Mouse (Mus musculus) right cerebral cortex, postnatal 36 days (tissue): ENCODE results near the gene B4galt5.

ENCODE experiments used
- DNase-seq, 2 experiments: peaks; one replicate each; pipeline ENCODE4 v3.0.0; 2022; ENCODE audit warnings: low spot score in 2 of 2, mixed read lengths in 1 of 2

Gene B4galt5

GRCm38 (mm10) chr2:167278751-167279526, 70.0 kb downstream of the B4galt5 start:
- no peak for DNase-seq

DNA sequence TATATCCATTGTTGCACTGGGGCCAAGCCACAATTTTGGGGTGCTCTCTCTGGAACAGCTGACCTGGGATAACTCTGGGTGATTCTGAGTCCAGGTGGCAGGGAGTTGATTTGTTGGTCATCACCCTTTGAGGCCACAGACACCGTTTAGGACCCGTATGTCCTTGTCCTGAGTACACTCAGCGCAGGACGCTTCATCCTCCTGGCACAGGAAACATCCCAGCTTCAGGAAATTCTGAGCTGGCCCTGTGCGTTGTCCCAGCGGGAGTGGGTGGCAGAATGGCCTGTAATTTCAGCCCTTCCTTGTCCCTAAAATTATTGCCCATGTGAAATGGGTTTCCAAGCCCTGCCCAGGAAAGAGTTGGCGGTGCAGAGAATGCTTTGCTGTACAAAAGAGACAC, 71.0 kb downstream of the B4galt5 start:
- no peak for DNase-seq

- DNase-seq = no peak
These were observed 72.0 kb downstream of the B4galt5 start for GRCm38 (mm10) chr2:167277026-167277425.

DNA sequence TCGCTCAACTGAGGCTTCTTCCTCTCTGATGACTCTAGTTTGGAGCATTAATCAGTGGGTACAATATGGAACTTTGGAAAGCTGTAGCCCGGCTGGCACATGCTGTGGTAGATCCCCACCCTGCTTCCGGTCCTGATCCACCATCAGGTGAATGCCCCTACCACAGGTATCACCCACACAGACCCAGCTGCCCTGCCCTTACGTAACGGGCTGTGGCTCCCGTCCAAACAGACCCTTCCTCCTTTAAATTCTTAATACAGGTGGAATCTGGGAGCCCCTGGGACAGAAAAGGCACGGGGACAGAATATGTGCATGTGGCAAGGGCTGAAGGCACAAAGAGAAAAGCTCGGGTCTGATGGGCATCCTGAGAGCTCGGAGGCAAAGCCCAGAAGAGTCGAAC, 73.1 kb downstream of the B4galt5 start:
- no peak for DNase-seq

DNA sequence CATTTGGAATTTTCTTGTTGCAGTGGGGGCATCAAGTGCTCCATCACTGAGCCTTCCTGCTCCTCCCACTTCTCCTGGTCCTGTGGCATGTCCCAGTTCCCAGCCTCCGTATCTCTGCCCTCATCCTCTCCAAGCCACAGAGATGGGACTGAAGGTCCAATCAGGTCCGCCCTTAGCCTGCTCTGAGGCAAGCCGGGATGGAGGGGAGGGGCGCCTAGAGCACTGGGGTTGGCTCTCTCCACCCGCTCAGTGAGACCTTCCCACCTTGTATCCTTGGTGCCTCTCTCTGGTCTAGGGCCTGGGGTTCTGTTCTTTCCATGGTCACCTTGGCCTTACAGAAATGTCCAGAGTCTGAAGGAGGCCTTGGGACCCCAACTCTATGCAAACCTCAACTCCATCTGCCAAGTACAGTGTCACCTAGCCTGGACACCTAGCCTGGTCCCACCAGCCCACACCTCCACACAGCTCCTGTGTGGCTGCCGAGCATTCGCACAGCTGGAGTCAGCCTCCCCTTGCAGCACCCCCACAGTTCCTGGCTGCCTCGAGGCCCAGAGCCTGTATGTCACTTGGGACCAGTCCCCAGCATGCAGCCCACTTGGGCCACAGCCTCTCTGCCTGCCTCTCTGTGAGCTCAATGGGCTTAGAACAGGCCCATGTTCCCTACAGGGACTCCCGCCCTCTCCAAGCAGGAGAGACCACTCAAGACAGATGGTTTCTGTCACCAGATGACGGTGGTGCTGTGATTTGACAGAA, 74.1 kb downstream of the B4galt5 start:
- DNase-seq = no peak

DNA sequence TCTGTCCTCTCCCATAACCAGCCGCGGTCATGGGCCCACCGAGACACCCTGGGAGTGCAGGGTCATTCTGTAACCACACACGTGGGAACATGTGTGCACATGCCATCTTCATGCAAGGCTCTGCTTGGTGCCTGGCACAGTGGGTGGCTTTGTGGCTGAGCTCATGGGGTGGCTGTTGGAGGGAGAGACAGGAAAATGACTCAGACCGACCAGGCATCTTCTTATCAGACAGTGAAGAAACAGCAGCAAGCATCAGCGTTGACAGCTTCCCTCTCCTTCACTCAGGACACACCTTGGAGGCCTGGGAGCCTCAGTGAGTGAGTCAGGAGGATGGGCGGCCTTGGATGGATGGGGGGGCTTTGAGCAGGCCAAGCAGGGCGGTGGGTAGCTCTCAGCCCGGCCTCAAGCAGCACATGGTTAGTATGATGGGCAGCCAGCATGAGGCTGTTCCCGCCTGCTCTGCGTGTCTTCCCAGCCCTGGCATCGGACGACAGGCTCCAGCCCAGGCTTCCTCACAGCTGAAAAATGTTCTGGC, 75.7 kb downstream of the B4galt5 start:
- no peak for DNase-seq

DNA sequence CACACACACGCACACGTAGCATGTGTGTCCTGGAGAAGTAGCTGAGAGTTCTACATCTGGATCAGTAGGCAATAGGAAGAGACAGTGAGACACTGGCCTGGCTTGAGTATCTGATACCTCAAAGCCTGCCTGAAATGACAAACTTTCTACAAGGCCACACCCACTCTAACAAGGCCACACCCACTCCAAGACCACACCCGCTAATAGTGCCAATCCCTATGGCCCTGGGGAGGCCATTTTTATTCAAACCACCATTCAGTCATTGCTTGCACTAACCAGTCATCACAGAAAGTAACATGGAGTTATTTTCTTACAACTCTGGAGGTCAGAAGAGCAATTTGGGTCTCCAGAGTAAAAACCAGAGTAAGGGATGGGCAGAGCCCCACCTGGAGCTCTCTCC, 76.3 kb downstream of the B4galt5 start:
- DNase-seq = no peak

- DNase-seq = no peak
These were observed 77.9 kb downstream of the B4galt5 start for GRCm38 (mm10) chr2:167271121-167271521.

DNA sequence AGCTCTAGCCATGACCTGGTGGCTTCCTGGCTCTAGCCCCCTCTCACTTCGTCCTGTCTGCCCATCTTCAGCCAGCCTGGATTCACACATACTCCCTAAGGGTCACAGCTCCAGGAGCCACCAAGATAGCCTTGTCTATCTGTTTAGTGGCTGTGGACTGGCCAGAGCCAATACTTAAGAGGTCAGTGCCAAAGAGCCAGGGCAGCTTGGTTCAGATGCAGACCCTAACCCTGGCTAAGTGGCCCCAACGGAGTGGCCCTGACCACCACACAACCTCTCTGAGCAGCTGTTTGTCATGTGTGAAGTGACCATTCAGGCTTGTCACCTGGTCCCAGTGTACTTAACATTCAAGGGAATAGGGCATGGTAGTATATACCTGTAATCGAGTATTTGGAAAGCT, 78.5 kb downstream of the B4galt5 start:
- no peak for DNase-seq

DNA sequence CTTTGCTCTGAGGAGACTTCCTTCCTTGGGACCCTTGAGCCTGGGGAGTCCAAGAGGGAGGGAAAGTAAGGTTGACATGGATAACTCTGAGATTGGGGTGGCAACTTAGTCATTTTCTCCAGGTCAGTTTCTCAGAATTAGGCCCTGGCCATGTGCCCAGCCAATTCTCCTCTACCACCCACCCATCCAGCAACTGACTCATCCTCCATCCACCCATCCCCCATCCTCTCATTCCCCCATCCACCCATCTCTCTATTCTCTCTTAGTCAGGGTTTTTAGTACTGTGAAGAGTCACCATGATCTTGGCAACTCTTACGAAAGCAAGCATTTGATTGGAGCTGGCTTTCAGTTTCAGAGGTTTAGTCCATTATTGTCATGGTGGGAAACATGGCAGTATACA, 80.3 kb downstream of the B4galt5 start:
- no peak for DNase-seq

DNA sequence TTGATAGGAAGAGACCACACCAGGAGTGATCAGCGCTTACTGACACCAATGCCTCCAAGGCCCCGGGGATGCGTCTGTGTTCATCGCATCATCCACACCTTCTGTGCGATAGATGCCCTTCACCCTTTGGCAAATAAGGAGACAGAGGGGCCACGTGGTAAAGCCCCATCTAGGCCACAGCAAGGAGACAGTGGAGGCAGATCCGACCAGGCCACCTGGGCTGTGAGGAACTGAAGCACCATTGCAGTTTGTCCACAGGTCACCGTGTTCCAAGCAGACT, 80.6 kb downstream of the B4galt5 start:
- no peak for DNase-seq

DNA sequence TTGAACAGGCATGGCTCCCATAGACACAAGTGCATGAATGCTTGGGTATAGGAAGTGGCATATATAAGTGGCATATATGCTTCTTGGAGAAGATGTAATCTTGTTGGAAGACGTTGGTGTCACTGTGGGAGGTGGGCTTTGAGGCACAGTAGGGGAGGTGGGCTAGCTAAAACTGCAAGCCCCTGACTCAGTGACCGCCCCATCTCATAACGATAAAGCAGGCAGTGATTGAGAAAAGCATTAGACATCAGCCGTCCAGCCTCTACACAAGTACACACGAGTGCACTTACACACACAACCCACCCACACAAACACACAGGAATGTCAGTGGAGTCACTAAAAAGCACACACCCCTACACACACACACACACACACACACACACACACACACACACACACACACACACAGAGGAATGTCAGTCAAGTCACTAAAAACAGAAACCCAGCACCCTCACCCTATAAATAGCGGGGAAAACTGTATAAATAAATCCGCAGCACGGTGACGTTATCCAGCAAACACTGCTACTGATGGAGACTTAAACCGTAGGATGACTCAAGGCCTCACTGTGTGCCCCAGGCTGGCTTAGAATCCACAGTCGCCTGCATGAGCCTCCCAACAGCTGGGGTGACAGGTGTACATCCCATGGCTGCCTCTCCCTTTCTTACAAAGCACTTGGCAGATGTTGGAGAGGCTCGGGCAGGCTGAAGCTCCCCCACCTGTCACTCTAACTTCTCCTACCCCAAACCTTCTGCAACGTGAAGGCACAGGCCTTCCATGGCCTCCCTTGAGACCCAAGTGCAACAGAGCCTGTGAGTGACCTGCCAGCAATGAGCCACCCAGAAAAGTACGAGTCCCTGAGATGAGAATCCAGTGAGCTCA, 81.2 kb downstream of the B4galt5 start:
- peak in 1 of 2 experiments; percentile 19 for DNase-seq

DNA sequence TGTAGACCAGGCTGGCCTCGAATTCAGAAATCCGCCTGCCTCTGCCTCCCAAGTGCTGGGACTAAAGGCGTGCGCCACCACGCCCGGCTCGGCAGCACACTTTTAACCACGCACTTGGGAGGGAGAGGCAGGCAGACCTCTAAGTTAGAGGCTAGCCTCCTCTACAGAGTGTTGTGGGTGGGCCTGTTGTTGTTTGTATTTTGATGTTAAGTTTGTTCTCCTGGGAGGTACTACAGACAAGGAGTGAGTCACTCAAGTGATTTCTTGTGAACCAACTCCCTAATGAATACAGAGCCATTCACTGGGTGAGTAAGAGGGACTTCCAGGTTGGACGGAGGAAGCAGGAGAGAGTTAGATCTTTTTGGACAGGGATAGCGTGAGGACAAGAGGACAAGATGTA, 82.8 kb downstream of the B4galt5 start:
- DNase-seq = no peak

DNA sequence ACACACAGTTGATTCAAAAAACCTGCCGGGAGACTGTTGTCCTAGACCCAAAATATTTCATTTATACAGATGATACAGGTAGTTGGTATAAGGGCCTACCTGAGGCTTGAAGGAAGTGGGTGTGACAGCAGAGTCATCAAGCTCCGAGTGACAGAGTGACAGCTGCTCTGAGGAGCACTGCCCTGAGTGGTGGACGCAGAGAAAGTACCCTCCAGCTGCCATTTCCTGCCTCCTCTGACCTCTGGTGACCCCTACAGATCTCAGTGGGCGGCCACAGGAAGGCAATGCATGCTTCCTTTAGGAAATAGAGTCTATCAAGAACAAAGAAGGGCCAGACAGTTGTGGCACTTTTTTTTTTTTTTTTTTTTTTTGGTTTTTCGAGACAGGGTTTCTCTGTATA, 83.2 kb downstream of the B4galt5 start:
- no peak for DNase-seq

- no peak for DNase-seq
These were observed 84.0 kb downstream of the B4galt5 start for GRCm38 (mm10) chr2:167265021-167265420.

- DNase-seq = no peak
These were observed 85.1 kb downstream of the B4galt5 start for GRCm38 (mm10) chr2:167263931-167264330.

DNA sequence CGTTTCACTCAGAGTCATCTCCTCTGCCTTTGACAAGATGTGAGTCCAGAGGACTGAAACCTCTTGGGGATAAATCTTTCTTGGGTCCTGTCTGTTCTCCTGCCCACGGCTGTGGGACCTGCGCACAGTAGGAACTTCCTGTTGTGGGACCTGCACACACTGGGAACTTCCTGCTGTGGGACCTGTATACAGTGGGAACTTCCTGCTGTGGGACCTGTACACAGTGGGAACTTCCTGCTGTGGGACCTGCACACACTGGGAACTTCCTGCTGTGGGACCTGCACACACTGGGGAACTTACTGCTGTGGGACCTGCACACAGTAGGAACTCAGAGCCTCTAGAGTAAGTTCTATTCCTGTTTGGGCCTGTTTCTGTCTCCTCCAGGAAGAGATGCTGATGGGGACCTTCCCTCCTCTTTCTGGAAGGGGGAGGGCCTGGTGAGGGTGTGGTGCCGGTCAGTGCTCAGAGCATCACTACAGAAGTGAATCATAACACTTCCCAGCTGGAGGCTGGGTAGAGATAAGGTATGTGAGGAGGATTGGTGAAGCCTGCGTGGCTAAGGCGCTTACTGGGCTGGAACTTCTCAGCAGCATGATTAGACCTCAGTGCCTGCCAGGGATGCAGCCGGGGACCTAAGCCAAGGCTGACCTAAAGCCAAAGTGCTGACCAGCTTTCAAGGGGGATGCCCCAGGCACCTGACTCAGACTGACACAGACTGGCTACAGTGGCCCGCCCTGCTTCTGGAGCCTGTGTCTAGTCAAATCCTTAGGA, 85.8 kb downstream of the B4galt5 start:
- no peak for DNase-seq

- no peak for DNase-seq
These were observed 86.5 kb downstream of the B4galt5 start for GRCm38 (mm10) chr2:167262433-167262832.

DNA sequence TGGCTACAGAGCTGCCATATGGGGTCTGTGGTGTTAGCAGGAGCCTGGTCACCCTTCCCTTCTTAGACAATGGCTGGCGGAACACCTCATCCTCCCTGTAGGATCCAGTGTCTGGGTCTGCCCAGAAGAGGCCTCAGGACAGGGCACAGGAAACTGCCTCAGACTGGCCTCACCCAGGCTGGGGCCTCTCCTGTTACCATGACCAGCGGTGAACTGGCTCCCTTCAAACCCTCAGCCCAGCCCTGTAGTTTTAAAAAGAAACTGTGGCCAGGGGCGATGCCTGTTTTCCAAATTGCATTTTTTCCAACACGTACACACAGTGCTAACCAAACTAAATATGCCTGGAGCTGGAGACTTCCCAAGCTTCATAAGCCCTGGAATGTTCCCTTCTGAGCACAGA, 87.9 kb downstream of the B4galt5 start:
- no peak for DNase-seq

- DNase-seq = no peak
These were observed 91.2 kb downstream of the B4galt5 start for GRCm38 (mm10) chr2:167257790-167258189.

DNA sequence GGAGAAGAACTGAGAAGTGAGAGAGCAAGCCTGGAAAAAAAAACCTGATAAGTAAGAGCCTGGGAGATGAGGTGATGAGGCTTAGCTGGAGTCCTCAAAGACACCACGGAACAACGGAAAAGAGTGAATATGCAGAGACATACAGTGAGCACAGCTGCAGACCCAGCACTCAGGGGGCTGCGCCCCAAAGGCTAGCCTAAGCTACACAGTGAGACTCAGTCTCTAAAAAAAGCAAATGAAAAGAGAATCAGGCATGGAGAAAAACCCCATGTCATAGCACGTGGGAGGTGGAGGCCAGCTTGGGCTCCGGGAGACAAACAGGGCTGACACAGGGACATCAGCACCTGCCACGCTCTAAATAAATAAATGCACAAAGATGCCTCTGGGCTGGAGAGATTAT, 94.2 kb downstream of the B4galt5 start:
- DNase-seq = no peak

DNA sequence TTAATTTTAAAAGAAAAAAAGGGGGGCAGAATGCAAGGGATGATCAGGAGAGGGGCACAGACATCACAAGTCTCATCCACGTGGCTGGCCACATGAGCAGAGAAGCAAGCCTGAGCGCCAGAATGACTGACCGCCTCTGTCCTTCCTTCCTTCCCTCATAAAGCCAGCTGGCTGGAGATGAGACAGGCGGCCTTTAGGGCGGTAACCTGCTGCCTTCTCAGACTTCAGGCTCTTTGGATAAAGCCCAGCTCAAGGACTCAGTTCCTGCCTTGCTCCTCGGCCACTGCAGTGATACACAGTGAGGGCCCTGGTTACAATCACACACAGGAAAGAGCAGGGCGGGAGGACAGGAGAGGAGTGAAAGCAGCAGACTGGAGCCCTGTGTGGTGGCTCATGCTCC, 94.8 kb downstream of the B4galt5 start:
- DNase-seq = no peak
